Mouse (Mus musculus) megakaryocyte, embryonic 14.5 days (primary cell): Measurements from ENCODE around the gene Arhgef6.

Experiments
- FLI1 ChIP-seq: IDR thresholded peaks from 2 replicates; pipeline ENCODE4 v1.6.1; 2012; ENCODE audit warnings: low read length, inconsistent platforms, mixed read lengths
- GATA1 ChIP-seq: IDR thresholded peaks from 3 replicates; pipeline ENCODE4 v1.6.1; 2012; ENCODE audit warnings: mixed read lengths, low read length, inconsistent platforms, borderline replicate concordance

GRCm38 (mm10) chrX:57196319-57196718, 142.2 kb downstream of the Arhgef6 start:
- TF ChIP-seq GATA1 (no peak), FLI1 (no peak)
